8 mouse cellular contexts compared by ENCODE assay signal in genomic region chr11:68902047-68902364, GRCm38 (mm10). TPM values are rescaled to one million over a fixed set of nuclear protein-coding genes. Genes with fewer than 3 reads are reported as not detected.
A peak's percentile ranks its signal among the peaks of the same experiment; 100 is the strongest.
DNase-seq lines count a peak whose midpoint lies in the region; ATAC-seq and TF ChIP-seq lines count a peak whose summit lies in the region.

No protein-coding gene starts in this region.

- H3K9ac ChIP-seq in heart, embryonic 15.5 days: peak overlapping the region; percentile 94
- H3K9ac ChIP-seq in forebrain, embryonic 16.5 days (replicated peaks; ENCODE audit: low read depth, low read length): peak overlapping the region; percentile 61
- H3K9ac ChIP-seq in liver, postnatal 0 days (replicated peaks): peak overlapping the region; percentile 98

- peaks cover 38% of the 10 kb centered on the region for H3K36me3 ChIP-seq in heart, embryonic 15.5 days
- peaks cover 47% of the 10 kb centered on the region for H3K36me3 ChIP-seq in G1E (replicated peaks)
- H3K36me3 ChIP-seq in forebrain, embryonic 16.5 days (ENCODE audit: control insufficient read depth, insufficient read depth): peaks cover 23% of the 10 kb centered on the region
- H3K36me3 ChIP-seq in liver, postnatal 0 days (replicated peaks; ENCODE audit: insufficient read depth, low read length): peaks cover 42% of the 10 kb centered on the region

- no peak for TF ChIP-seq CTCF in G1E (IDR thresholded peaks at IDR 0.05; ENCODE audit: low read depth, low read length)
- TF ChIP-seq CTCF in liver, postnatal 0 days (IDR thresholded peaks at IDR 0.05; ENCODE audit: low read depth): no peak

- no peaks in the 10 kb centered on the region for H3K9me3 ChIP-seq in heart, embryonic 15.5 days (replicated peaks)
- H3K9me3 ChIP-seq in G1E (replicated peaks): no peaks in the 10 kb centered on the region
- H3K9me3 ChIP-seq in forebrain, embryonic 16.5 days (ENCODE audit: control insufficient read depth, low read length): no peaks in the 10 kb centered on the region
- H3K9me3 ChIP-seq in liver, postnatal 0 days (ENCODE audit: low read length): no peaks in the 10 kb centered on the region

- no peak for DNase-seq in heart, postnatal 14 days
- DNase-seq in G1E (ENCODE audit: low spot score): no peak
- DNase-seq in liver, postnatal 0 days: no peak
- no peak for DNase-seq in gastrocnemius, postnatal 10 days
- no peak for DNase-seq in layer of hippocampus, adult 8-10 months (ENCODE audit: low spot score in 2 of 2)

- intact Hi-C loops in heart, postnatal 14 days (cut with DNase I): loop anchor here (2.0 to 5.0 kb wide), 2 partner anchors 65 to 131 kb away; partner anchors contain the start of gene Slc25a35

- no peak for TF ChIP-seq EP300 in liver, postnatal 0 days (IDR thresholded peaks at IDR 0.05; ENCODE audit: low read depth)

- peak overlapping the region; percentile 83 for H3K4me2 ChIP-seq in heart, embryonic 15.5 days
- peak overlapping the region; percentile 69 for H3K4me2 ChIP-seq in forebrain, embryonic 16.5 days (ENCODE audit: low read length)
- H3K4me2 ChIP-seq in liver, postnatal 0 days (ENCODE audit: low read depth, low read length): peak overlapping the region; percentile 80

- peaks cover 12% of the 10 kb centered on the region for H3K4me1 ChIP-seq in heart, embryonic 15.5 days (replicated peaks)
- H3K4me1 ChIP-seq in G1E (ENCODE audit: insufficient read depth, low read depth, low read length): peaks cover 62% of the 10 kb centered on the region
- peaks cover 11% of the 10 kb centered on the region for H3K4me1 ChIP-seq in forebrain, embryonic 16.5 days (replicated peaks; ENCODE audit: control insufficient read depth, insufficient read depth, low read length)
- peaks cover 25% of the 10 kb centered on the region for H3K4me1 ChIP-seq in liver, postnatal 0 days (ENCODE audit: insufficient read depth)

- no peak for ATAC-seq in heart, embryonic 15.5 days (replicated peaks; ENCODE audit: insufficient number of reproducible peaks, insufficient read depth, low FRiP score, low read depth)
- no peak for ATAC-seq in G1E (ENCODE audit: extremely low read depth, insufficient number of reproducible peaks, low FRiP score, poor library complexity, severe bottlenecking)
- no peak for ATAC-seq in forebrain, embryonic 16.5 days
- ATAC-seq in liver, postnatal 0 days: 0 out of 2 replicates have a peak, but pooled peaks have one; percentile 0
- ATAC-seq in inflammation-experienced regulatory T-cells, adult 6 months: no peak

- WGBS in heart, embryonic 15.5 days: under 1% methylated on average over 10 of the region's 10 CpGs
- WGBS in forebrain, embryonic 16.5 days: under 1% methylated on average over 9 of the region's 10 CpGs
- 0% methylated on average over 10 of the region's 10 CpGs for WGBS in liver, postnatal 0 days (ENCODE audit: insufficient replicate concordance)

- H3K4me3 ChIP-seq in heart, embryonic 15.5 days: peak overlapping the region; percentile 97
- H3K4me3 ChIP-seq in G1E (ENCODE audit: low read depth, low read length): peak overlapping the region; percentile 92
- peak overlapping the region; percentile 48 for H3K4me3 ChIP-seq in forebrain, embryonic 16.5 days (replicated peaks; ENCODE audit: low read length)
- H3K4me3 ChIP-seq in liver, postnatal 0 days (ENCODE audit: low read depth, low read length): peak overlapping the region; percentile 85

- H3K27ac ChIP-seq in heart, embryonic 15.5 days: peak overlapping the region; percentile 91
- no peak overlapping the region; the same call in 1 of the 2 replicates for H3K27ac ChIP-seq in forebrain, embryonic 16.5 days (ENCODE audit: low read length)
- H3K27ac ChIP-seq in liver, postnatal 0 days (ENCODE audit: low read depth): peak overlapping the region; percentile 92

- H3K27me3 ChIP-seq in heart, embryonic 15.5 days: peaks cover 3% of the 10 kb centered on the region; the same call in 1 of the 2 replicates
- H3K27me3 ChIP-seq in G1E (ENCODE audit: insufficient read depth, low read length): peaks cover 5% of the 10 kb centered on the region; the same call in 1 of the 2 replicates
- no peaks in the 10 kb centered on the region for H3K27me3 ChIP-seq in forebrain, embryonic 16.5 days (replicated peaks; ENCODE audit: control insufficient read depth, insufficient read depth, low read length)
- H3K27me3 ChIP-seq in liver, postnatal 0 days (ENCODE audit: insufficient read depth, low read length): no peaks in the 10 kb centered on the region

RNA-seq across cellular contexts. Expression of gene Rpl26, which starts 0.6 kb away (rescaled TPM):
- 507 and 557 TPM in 2 replicates for polyA plus RNA-seq in heart, embryonic 15.5 days (2015; fragmentation: Nextera tagmentation; extraction: Ambion mirVana)
- total RNA-seq in heart, postnatal 14 days (2021): 100 to 1,000 TPM; 607 to 680 TPM
- total RNA-seq in G1E (2014; fragmentation: Nextera tagmentation) (1,627 and 1,719 TPM in 2 replicates), G1E (2017) (4,471 and 4,820 TPM in 2 replicates)
- 273 and 318 TPM in 2 replicates for polyA plus RNA-seq in G1E (2012)
- 554 and 607 TPM in 2 replicates for polyA plus RNA-seq in forebrain, embryonic 16.5 days (2015; fragmentation: Nextera tagmentation; extraction: Ambion mirVana)
- polyA plus RNA-seq in liver, postnatal 0 days (2015; fragmentation: Nextera tagmentation; extraction: Ambion mirVana): 531 and 540 TPM in 2 replicates
- polyA plus RNA-seq in inflammation-experienced regulatory T-cells, adult 6 months (2017; shearing (Covaris generic)): 1,000 to 10,000 TPM; 1,371 to 2,270 (median 2,196) TPM
- total RNA-seq in gastrocnemius, postnatal 10 days (2021): 1,000 to 10,000 TPM in 1 of 2 experiments, 100 to 1,000 TPM in 1; 992 to 1,013 TPM
- total RNA-seq in layer of hippocampus, adult 8-10 months (2022): 100 to 1,000 TPM; 779 to 924 (median 859) TPM

RNA-seq across cellular contexts. Expression of gene Rnf222, which starts 13.7 kb away (rescaled TPM):
- polyA plus RNA-seq in heart, embryonic 15.5 days (2015; fragmentation: Nextera tagmentation; extraction: Ambion mirVana): 0.05 and 0.19 TPM in 2 replicates
- under 1 TPM in 1 of 2 experiments, not detected in 1; 0.15 TPM for total RNA-seq in heart, postnatal 14 days (2021)
- total RNA-seq in G1E (2014; fragmentation: Nextera tagmentation) (not detected in 2 replicates), G1E (2017) (0.06 and 0.11 TPM in 2 replicates)
- polyA plus RNA-seq in G1E (2012): not detected in 2 replicates
- not detected in 2 replicates for polyA plus RNA-seq in forebrain, embryonic 16.5 days (2015; fragmentation: Nextera tagmentation; extraction: Ambion mirVana)
- polyA plus RNA-seq in liver, postnatal 0 days (2015; fragmentation: Nextera tagmentation; extraction: Ambion mirVana): 0.02 and 0.07 TPM in 2 replicates
- not detected for polyA plus RNA-seq in inflammation-experienced regulatory T-cells, adult 6 months (2017; shearing (Covaris generic))
- total RNA-seq in gastrocnemius, postnatal 10 days (2021): not detected
- not detected for total RNA-seq in layer of hippocampus, adult 8-10 months (2022)

RNA-seq across cellular contexts. Expression of gene Odf4, which starts 24.9 kb away (rescaled TPM):
- not detected in 2 replicates for polyA plus RNA-seq in heart, embryonic 15.5 days (2015; fragmentation: Nextera tagmentation; extraction: Ambion mirVana)
- total RNA-seq in heart, postnatal 14 days (2021): not detected
- total RNA-seq in G1E (2014; fragmentation: Nextera tagmentation) (not detected in 2 replicates), G1E (2017) (not detected in 2 replicates)
- not detected in 2 replicates for polyA plus RNA-seq in G1E (2012)
- 0.35 TPM in 1 of 2 replicates, not detected in the other for polyA plus RNA-seq in forebrain, embryonic 16.5 days (2015; fragmentation: Nextera tagmentation; extraction: Ambion mirVana)
- not detected in 2 replicates for polyA plus RNA-seq in liver, postnatal 0 days (2015; fragmentation: Nextera tagmentation; extraction: Ambion mirVana)
- not detected for polyA plus RNA-seq in inflammation-experienced regulatory T-cells, adult 6 months (2017; shearing (Covaris generic))
- total RNA-seq in gastrocnemius, postnatal 10 days (2021): not detected
- under 1 TPM in 3 of 4 experiments, not detected in 1; 0.32 to 0.58 (median 0.45) TPM for total RNA-seq in layer of hippocampus, adult 8-10 months (2022)

RNA-seq across cellular contexts. Expression of gene Ndel1, which starts 30.3 kb away (rescaled TPM):
- polyA plus RNA-seq in heart, embryonic 15.5 days (2015; fragmentation: Nextera tagmentation; extraction: Ambion mirVana): 65.5 and 69.3 TPM in 2 replicates
- 10 to 100 TPM; 56.1 to 59.6 TPM for total RNA-seq in heart, postnatal 14 days (2021)
- total RNA-seq in G1E (2014; fragmentation: Nextera tagmentation) (39.4 and 48.7 TPM in 2 replicates), G1E (2017) (52.3 and 64.3 TPM in 2 replicates)
- polyA plus RNA-seq in G1E (2012): 26.2 and 40.3 TPM in 2 replicates
- 96.8 and 100 TPM in 2 replicates for polyA plus RNA-seq in forebrain, embryonic 16.5 days (2015; fragmentation: Nextera tagmentation; extraction: Ambion mirVana)
- 32.8 and 33.8 TPM in 2 replicates for polyA plus RNA-seq in liver, postnatal 0 days (2015; fragmentation: Nextera tagmentation; extraction: Ambion mirVana)
- 10 to 100 TPM; 30.8 to 36.0 (median 32.1) TPM for polyA plus RNA-seq in inflammation-experienced regulatory T-cells, adult 6 months (2017; shearing (Covaris generic))
- 10 to 100 TPM; 58.3 to 68.8 TPM for total RNA-seq in gastrocnemius, postnatal 10 days (2021)
- 100 to 1,000 TPM in 1 of 4 experiments, 10 to 100 TPM in 3; 78.3 to 104 (median 86.6) TPM for total RNA-seq in layer of hippocampus, adult 8-10 months (2022)

RNA-seq across cellular contexts. Expression of gene Arhgef15, which starts 55.3 kb away (rescaled TPM):
- 10.8 and 12.7 TPM in 2 replicates for polyA plus RNA-seq in heart, embryonic 15.5 days (2015; fragmentation: Nextera tagmentation; extraction: Ambion mirVana)
- 10 to 100 TPM; 37.9 to 46.1 TPM for total RNA-seq in heart, postnatal 14 days (2021)
- total RNA-seq in G1E (2014; fragmentation: Nextera tagmentation): not detected in 2 replicates
- total RNA-seq in G1E (2017): 0.12 and 0.22 TPM in 2 replicates
- not detected in 2 replicates for polyA plus RNA-seq in G1E (2012)
- polyA plus RNA-seq in forebrain, embryonic 16.5 days (2015; fragmentation: Nextera tagmentation; extraction: Ambion mirVana): 8.2 and 12.8 TPM in 2 replicates
- polyA plus RNA-seq in liver, postnatal 0 days (2015; fragmentation: Nextera tagmentation; extraction: Ambion mirVana): 1.8 TPM in 2 replicates
- polyA plus RNA-seq in inflammation-experienced regulatory T-cells, adult 6 months (2017; shearing (Covaris generic)): under 1 TPM in 1 of 3 experiments, not detected in 2; 0.21 TPM
- total RNA-seq in gastrocnemius, postnatal 10 days (2021): 10 to 100 TPM; 13.0 to 17.1 TPM
- 10 to 100 TPM in 3 of 4 experiments, 1 to 10 TPM in 1; 9.1 to 16.5 (median 12.0) TPM for total RNA-seq in layer of hippocampus, adult 8-10 months (2022)
